Mouse (Mus musculus) hindlimb bud, embryonic 11.5 days (tissue): ENCODE measurements around the gene Grm7.

ENCODE experiments used
- DNase-seq: peaks from one replicate; pipeline ENCODE4 v3.0.0-alpha.2; 2012; ENCODE audit warnings: low read depth, low spot score; ENCODE audit errors: extremely low spot score

The Grm7 gene

GRCm38 (mm10) chr6:110645411-110646361 lies at the start of gene Grm7:
Grm7 (plus strand) TSS chr6:110645581.
- DNase-seq: no peak

- no peak for DNase-seq
Measured at GRCm38 (mm10) chr6:110645041-110645410, 355 bp upstream of the Grm7 start.

DNA sequence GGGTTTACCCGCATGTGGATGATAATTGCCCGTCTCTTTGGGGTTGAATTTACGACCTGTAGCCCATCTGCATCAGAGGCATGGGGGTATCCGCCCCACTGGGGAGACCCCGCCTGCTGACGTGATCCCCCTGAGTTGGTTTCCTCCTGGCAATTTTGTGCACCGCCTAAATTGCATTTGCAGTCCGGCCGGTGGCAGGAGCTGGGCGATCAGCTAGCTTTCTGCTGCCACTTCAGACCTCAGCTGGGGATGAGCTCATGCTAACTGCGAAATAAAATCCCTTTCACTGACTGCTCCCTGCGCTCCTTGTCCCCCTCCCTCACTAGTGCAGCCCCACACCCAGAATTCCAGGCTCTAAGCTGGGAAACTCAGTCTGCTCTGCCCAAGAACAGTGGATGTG lies 1.5 kb downstream of the Grm7 start:
- no peak for DNase-seq

DNA sequence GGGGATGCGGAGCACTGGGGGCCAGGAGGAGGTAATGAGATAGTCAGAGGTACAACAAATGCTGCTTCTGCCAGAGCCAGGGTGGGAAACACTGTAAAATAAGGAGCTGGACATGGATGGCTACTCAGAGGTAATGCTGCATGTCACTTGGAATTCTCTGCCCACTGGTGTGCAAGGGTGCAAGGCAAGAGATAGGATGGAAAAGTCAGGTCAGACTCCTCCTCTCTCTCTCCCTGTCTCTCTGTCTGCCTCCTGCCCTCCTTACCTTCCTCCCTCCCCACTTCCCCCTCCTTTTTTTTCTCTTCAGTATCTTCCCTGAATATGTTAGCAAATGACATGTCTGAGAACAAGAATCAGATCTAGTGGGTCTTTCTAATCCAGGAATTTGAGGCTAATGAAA lies 3.8 kb downstream of the Grm7 start:
- no peak for DNase-seq

DNA sequence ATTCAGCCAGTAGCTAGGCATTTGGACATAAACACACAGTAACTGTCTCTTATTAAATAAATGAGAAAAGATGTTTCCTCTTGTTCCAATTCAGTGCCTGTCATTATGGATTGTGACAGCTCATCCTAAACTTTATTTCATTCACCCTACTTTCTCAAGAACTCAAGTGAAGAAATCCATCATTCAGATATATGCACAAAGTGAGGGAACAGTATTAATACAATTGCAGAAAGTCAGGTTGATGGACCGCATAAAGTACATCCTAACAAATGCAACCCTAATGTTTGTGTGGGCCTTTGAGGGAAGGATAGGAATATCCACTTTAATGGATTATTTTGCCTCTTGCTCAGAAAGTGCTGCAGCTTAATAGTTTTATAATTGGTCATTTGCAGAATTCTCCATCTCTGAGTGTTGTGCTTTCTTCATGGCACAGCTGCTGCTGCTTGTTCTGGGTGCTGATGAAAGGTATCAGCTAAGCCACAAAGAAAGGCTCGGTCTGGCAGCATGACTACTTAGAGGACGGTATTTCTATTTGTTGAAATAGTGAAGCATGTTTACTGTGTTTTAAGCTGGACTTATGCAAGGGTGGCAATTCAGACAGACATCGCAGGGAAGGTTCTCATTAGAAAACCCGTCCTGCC lies 8.1 kb downstream of the Grm7 start:
- no peak for DNase-seq

DNA sequence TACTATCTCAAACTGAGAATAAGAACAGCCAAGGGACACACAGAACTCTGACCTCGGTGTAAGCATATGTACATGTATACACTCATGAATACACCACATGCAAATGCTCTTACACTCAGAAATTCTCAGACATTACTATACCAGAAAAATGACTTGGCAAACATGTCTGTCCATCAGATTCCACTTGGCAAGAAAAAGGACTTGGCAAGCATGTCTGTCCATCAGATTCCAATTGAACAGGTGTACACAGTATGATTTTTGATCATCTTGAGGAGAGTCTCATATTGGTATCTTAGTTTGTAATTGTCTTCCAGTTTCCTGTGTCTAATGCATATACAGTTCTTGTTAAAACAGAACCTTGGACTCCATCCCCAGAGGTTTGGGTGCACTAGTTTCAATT lies 19.1 kb downstream of the Grm7 start:
- DNase-seq: no peak

DNA sequence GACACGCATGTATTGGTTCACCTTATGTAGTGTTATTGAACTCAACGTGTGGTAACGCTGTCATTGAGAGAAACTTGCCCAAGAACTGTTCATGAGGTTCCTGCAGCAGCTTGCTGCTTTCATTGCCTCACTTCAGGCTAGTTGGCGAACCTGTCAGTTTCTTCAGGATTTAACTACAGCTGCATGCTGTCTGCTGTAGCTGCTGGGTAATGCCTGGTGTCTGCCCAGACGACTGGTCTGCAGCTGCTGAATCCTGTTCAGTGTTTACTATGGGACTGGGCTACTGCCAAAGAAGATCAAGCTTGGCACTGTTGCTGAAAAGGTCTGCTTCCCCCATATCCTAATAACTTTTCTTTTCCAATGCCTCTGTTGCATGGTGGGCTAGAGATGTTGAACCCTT lies 23.1 kb downstream of the Grm7 start:
- no peak for DNase-seq

GRCm38 (mm10) chr6:110690954-110691353 lies 45.6 kb downstream of the Grm7 start:
- DNase-seq: no peak

DNA sequence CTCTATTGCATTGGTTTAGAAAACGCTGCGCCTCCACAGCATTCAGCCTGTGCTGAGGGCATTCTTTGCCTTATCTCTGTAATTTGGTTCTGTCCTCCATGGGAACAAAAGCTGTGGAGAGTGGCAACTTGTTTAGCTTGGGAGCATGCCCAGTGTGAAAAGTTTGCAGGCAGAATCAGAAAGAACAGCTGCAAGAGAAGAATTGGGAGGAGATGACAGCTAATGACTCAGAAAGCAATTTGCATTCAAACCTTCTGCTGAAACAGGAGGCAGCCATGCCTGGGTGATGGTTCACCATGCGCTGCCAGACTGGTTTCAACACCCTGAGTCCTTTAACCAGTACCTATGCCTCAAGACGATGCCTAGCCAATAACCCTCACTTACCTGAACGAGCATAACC lies 64.4 kb downstream of the Grm7 start:
- DNase-seq: no peak

DNA sequence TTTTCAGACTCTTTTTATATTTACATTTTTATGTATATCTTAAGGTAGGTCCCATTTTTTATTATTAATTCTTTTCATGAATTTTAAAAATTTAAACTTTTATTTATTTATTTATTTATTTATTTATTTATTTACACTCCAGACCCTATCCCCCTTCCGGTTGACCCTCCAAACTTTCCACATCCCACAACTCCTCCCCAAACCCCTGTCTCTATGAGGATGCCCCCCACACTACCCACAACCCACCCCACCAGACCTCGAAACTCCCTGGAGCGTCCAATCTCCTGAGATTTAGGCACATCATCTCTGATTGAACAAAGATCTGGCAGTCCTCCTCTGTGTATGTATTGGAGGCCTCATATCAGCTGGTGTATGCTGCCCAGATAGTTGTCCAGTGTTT lies 69.6 kb downstream of the Grm7 start:
- DNase-seq: no peak

GRCm38 (mm10) chr6:110723371-110723770 lies 78.0 kb downstream of the Grm7 start:
- no peak for DNase-seq

DNA sequence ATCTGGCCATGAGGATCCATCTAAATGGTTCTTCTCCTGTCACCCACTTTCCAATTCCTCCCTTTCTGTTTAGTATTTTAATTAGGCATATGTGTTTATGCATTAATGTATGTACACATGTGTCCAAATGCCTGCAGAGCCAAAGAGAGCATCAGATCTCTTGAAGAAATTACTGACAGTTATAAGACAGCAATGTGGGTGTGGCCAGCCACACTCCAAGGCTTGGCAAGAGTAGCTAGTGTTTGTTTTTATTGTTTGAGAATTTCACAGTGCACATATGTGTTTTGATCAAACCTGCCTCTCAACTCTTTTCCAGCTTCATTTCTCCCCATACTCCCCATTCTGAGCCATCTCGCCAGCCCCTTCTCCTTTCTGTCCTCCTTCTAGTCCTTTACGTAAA lies 88.5 kb downstream of the Grm7 start:
- no peak for DNase-seq

- no peak for DNase-seq
Measured at GRCm38 (mm10) chr6:110743981-110744670, 98.7 kb downstream of the Grm7 start.

DNA sequence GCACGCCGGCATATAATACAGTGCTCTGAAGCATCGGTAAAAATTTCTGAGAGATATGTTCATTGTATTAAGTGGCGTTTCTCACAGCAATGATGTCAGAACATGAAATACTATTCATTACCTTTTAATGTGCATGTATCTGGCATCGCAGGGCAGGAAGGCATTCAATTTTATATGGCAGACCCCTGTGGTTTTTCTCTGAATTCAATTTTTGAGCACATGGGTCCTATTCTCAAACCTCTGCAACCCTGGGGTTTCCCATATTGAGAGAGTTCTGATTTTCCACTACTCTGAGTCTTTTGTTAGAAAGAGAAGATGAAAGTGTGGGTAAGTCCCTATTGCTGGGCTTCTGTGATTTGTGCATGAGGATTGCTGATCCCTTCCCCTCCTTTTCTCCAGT lies 110.5 kb downstream of the Grm7 start:
- DNase-seq: no peak

DNA sequence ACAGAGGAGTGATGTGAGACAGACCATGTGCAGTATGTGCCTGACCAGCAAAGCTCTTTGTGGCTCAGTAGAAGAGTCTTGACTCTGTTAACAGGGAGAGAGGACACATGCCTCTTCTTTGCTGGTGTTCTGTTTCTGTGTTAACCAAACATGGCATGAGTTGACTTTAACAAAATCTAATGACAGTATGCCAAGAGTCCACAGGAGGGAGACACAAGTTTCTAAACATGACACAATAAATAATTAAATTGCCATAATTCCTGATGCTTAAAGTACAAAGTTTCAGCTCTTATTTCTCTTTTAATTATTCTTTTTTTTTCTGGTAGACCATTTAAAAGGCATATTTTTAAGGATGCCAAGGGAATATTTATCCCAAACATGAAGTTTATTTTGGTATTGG lies 124.2 kb downstream of the Grm7 start:
- no peak for DNase-seq

GRCm38 (mm10) chr6:110772652-110773051 lies 127.3 kb downstream of the Grm7 start:
- no peak for DNase-seq

DNA sequence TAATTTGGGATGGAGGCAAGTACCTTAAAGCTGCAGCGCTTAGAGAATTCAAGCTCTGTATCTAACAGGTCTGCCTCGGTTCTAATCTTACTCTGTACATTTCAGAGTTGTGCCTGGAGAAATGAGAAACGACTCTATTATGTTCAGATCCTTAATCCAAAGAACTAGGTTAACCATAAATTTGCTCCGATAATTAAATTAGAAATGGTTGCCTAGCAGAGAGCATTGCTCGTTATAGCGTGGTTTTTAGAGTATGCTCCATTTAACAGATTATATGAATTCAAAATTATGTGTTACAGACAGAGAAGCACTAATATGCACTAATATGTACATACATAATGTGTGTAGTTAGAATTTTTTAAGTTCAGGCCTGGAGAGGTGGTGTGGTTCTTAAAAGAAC lies 130.7 kb downstream of the Grm7 start:
- DNase-seq: no peak

DNA sequence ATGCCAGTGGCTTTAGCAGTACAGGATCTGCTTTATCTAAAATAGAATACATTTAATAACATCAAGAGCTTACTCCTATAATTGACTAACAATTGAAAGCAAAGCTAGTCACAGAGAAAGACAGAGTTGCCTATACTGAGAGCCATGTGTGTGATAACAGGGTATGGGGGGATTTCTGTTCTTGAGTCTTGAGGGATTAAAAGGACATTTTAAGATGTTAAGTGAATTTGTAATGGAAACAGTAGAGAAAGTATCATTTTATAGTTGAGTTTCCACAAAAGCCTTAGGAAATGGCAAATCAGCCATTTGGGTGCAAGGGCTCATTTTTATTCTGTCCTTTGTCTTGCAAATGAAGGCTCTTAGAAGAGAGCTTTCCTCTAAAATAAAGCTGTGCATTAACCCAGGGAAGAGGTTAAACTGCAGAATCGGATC lies 140.1 kb downstream of the Grm7 start:
- DNase-seq: no peak

DNA sequence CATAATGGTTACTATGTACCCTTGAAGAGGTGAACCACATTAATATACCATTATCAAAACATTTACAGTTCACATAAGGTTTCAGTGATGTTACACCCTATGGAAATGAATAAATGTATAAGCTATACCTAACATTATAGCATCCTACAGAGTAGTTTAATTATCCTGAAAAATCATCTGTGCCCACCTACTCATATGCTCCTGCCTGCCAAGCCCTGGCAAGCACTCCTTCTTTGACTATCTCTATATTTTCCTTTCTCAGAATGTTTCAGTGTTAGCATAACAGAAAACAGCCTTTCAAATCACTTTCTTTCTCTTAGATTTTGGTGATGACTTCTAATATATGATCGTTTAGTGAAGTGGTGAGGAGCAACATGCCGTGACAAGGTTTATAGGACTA lies 147.3 kb downstream of the Grm7 start:
- DNase-seq: no peak

GRCm38 (mm10) chr6:110807481-110807880 lies 162.1 kb downstream of the Grm7 start:
- DNase-seq: no peak

- no peak for DNase-seq
Measured at GRCm38 (mm10) chr6:110812214-110812613, 166.8 kb downstream of the Grm7 start.

- no peak for DNase-seq
Measured at GRCm38 (mm10) chr6:110818236-110818635, 172.9 kb downstream of the Grm7 start.
